Mouse (Mus musculus): Measurements from ENCODE around the gene Muc15. TPM values are rescaled to one million over a fixed set of nuclear protein-coding genes. Genes with fewer than 3 reads are reported as not detected.

Gene Muc15
- total and polyA plus RNA-seq, 3 experiments = not detected

GRCm38 (mm10) chr2:110739781-110740180 is 18.6 kb downstream of the Muc15 start:
- Histone ChIP-seq H3K4me2 (ENCODE audit: insufficient read depth, low read depth, poor library complexity, severe bottlenecking) (no peak overlapping the region), H3K4me1 (ENCODE audit: control insufficient read depth in 1 of 2, insufficient read depth in 2 of 2) (no peaks in the 10 kb centered on the region), H3K9ac (ENCODE audit: insufficient read depth, low read depth) (no peak overlapping the region), H3K36me3 (replicated peaks in 1 of 2; ENCODE audit: control insufficient read depth in 1 of 2, insufficient read depth in 1 of 2, low read length in 1 of 2) (no peaks in the 10 kb centered on the region), H3K4me3 (replicated peaks in 1 of 3; ENCODE audit: low read depth in 2 of 3, low read length in 2 of 3, poor library complexity in 1 of 3) (no peak overlapping the region), H3K9me3 (replicated peaks; ENCODE audit: low read length) (peaks cover 14% of the 10 kb centered on the region), H3K27ac (ENCODE audit: insufficient read depth, low read depth) (no peak overlapping the region), H3K79me2 (replicated peaks; ENCODE audit: control insufficient read depth, extremely low read depth, insufficient read depth, poor library complexity, severe bottlenecking) (no peaks in the 10 kb centered on the region), H3K27me3 (replicated peaks) (no peaks in the 10 kb centered on the region)
- dilution Hi-C loops (cut with MboI; ENCODE audit: extremely low pct_ligation_motif_present, extremely low pct_unique_long_range_greater_than_20kb, low sequenced_read_pairs) = no loop called here
- TF ChIP-seq USF1 (IDR thresholded peaks at IDR 0.05; ENCODE audit: low read depth, low read length) = no peak
- no peak for TF ChIP-seq RAD21 (IDR thresholded peaks at IDR 0.05; ENCODE audit: low read depth, low read length)
- TF ChIP-seq MAFK (IDR thresholded peaks at IDR 0.05; ENCODE audit: insufficient replicate concordance, low read length) = no peak
- TF ChIP-seq RCOR1 (conservative IDR thresholded peaks at IDR 0.05; ENCODE audit: low read depth, low read length) = no peak
- TF ChIP-seq CTCF (conservative IDR thresholded peaks at IDR 0.05 in 1 of 2, IDR thresholded peaks at IDR 0.05 in 1 of 2; ENCODE audit: low read depth in 2 of 2, low read length in 2 of 2) = no peak
- TF ChIP-seq POLR2AphosphoS2 (IDR thresholded peaks at IDR 0.05; ENCODE audit: low read depth, low read length) = no peak
- TF ChIP-seq ELF1 (IDR thresholded peaks at IDR 0.05; ENCODE audit: low read depth, low read length) = no peak
- no peak for TF ChIP-seq EP300 (IDR thresholded peaks at IDR 0.05; ENCODE audit: low read length)
- TF ChIP-seq UBTF (IDR thresholded peaks at IDR 0.05; ENCODE audit: low read depth, low read length) = no peak
- no peak for TF ChIP-seq E2F4 (IDR thresholded peaks at IDR 0.05; ENCODE audit: insufficient replicate concordance, low read depth, low read length)
- TF ChIP-seq IRF4 (IDR thresholded peaks at IDR 0.05; ENCODE audit: low read depth, low read length) = no peak
- no peak for TF ChIP-seq MEF2A (IDR thresholded peaks at IDR 0.05; ENCODE audit: borderline replicate concordance, low read depth, low read length)
- TF ChIP-seq KAT2A (IDR thresholded peaks at IDR 0.05; ENCODE audit: insufficient replicate concordance, low read length) = no peak
- no peak for DNase-seq (ENCODE audit: extremely low read depth)
- in situ Hi-C loops (cut with MboI; ENCODE audit: low pct_ligation_motif_present, low pct_unique_long_range_greater_than_20kb, low sequenced_read_pairs) = no loop called here

DNA sequence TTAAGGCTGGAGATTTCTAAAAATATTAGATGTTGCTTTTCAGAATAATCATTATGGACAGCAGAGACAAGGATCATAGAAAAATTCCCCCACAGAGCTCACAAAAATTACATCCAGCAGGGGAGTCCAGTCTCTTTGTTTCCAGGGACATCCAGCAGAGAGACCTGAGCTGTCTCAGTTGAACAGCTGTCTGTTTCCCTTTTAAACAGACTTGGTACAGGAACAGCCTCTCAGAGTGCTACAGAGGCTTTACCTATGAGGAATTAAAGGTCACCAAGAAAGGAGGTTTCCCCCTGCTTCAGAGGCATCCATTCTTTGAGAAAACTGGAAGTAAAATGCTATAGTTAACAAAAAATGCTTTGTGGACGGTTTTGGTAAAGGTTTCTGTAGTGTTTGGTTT is 19.4 kb downstream of the Muc15 start:
- Histone ChIP-seq H3K79me2 (replicated peaks; ENCODE audit: control insufficient read depth, extremely low read depth, insufficient read depth, poor library complexity, severe bottlenecking) (no peaks in the 10 kb centered on the region), H3K4me1 (ENCODE audit: control insufficient read depth in 1 of 2, insufficient read depth in 2 of 2) (no peaks in the 10 kb centered on the region), H3K4me2 (ENCODE audit: insufficient read depth, low read depth, poor library complexity, severe bottlenecking) (no peak overlapping the region), H3K9ac (ENCODE audit: insufficient read depth, low read depth) (no peak overlapping the region), H3K9me3 (replicated peaks; ENCODE audit: low read length) (peaks cover 16% of the 10 kb centered on the region), H3K4me3 (replicated peaks in 1 of 3; ENCODE audit: low read depth in 2 of 3, low read length in 2 of 3, poor library complexity in 1 of 3) (no peak overlapping the region), H3K27ac (ENCODE audit: insufficient read depth, low read depth) (no peak overlapping the region), H3K27me3 (replicated peaks) (no peaks in the 10 kb centered on the region), H3K36me3 (replicated peaks in 1 of 2; ENCODE audit: control insufficient read depth in 1 of 2, insufficient read depth in 1 of 2, low read length in 1 of 2) (no peaks in the 10 kb centered on the region)
- no peak for DNase-seq (ENCODE audit: extremely low read depth)
- TF ChIP-seq IRF4 (IDR thresholded peaks at IDR 0.05; ENCODE audit: low read depth, low read length) = no peak
- no peak for TF ChIP-seq MYC (IDR thresholded peaks at IDR 0.05; ENCODE audit: low read depth, low read length)
- no peak for TF ChIP-seq UBTF (IDR thresholded peaks at IDR 0.05; ENCODE audit: low read depth, low read length)
- TF ChIP-seq ELF1 (IDR thresholded peaks at IDR 0.05; ENCODE audit: low read depth, low read length) = no peak
- no peak for TF ChIP-seq CHD2 (IDR thresholded peaks at IDR 0.05; ENCODE audit: low read length)
- TF ChIP-seq USF1 (IDR thresholded peaks at IDR 0.05; ENCODE audit: low read depth, low read length) = no peak
- no peak for TF ChIP-seq POLR2A (IDR thresholded peaks at IDR 0.05; ENCODE audit: low read depth, low read length)
- TF ChIP-seq POLR2AphosphoS2 (IDR thresholded peaks at IDR 0.05; ENCODE audit: low read depth, low read length) = no peak
- no peak for TF ChIP-seq JUN (IDR thresholded peaks at IDR 0.05; ENCODE audit: insufficient read depth, low read depth, low read length)
- no peak for TF ChIP-seq MXI1 (IDR thresholded peaks at IDR 0.05; ENCODE audit: low read depth, low read length)
- TF ChIP-seq RAD21 (IDR thresholded peaks at IDR 0.05; ENCODE audit: low read depth, low read length) = no peak
- in situ Hi-C loops (cut with MboI; ENCODE audit: low pct_ligation_motif_present, low pct_unique_long_range_greater_than_20kb, low sequenced_read_pairs) = no loop called here
- dilution Hi-C loops (cut with MboI; ENCODE audit: extremely low pct_ligation_motif_present, extremely low pct_unique_long_range_greater_than_20kb, low sequenced_read_pairs) = no loop called here

Data from CH12.LX (cell line).